Mouse (Mus musculus) forebrain, embryonic 10.5 days (tissue): ENCODE results near the gene Sgip1. TPM values are rescaled to one million over a fixed set of nuclear protein-coding genes. Genes with fewer than 3 reads are reported as not detected.

Source experiments
- DNase-seq: peaks from one replicate; pipeline ENCODE4 v3.0.0-alpha.2; 2017; ENCODE audit warnings: low spot score; ENCODE audit errors: extremely low spot score
- H3K27ac ChIP-seq: fragments of 300-500 bp; sonication (generic); 2 replicates; pipeline ENCODE4 v1.5.1; 2016; ENCODE audit warnings: mild to moderate bottlenecking
- H3K27me3 ChIP-seq: fragments of 300-500 bp; sonication (generic); 2 replicates; pipeline ENCODE4 v1.6.1; 2016; ENCODE audit warnings: mild to moderate bottlenecking; ENCODE audit not compliant: poor library complexity, severe bottlenecking
- H3K36me3 ChIP-seq: fragments of 300-500 bp; sonication (generic); replicated peaks from 2 replicates; pipeline ENCODE4 v1.6.1; 2016; ENCODE audit warnings: mild to moderate bottlenecking, moderate library complexity
- H3K4me1 ChIP-seq: fragments of 300-500 bp; sonication (generic); 2 replicates; pipeline ENCODE4 v1.6.1; 2016
- H3K4me3 ChIP-seq: fragments of 300-500 bp; sonication (generic); 2 replicates; pipeline ENCODE4 v1.5.1; 2016; ENCODE audit warnings: mild to moderate bottlenecking, moderate library complexity
- H3K9me3 ChIP-seq: fragments of 300-500 bp; sonication (generic); 2 replicates; pipeline ENCODE4 v1.6.1; 2016; ENCODE audit warnings: mild to moderate bottlenecking, moderate library complexity
- WGBS: fragments of 180-500 bp; shearing (Covaris S2); methylation state at CpG from one replicate; pipeline ENCODE4 v1.1.7; 2016; 5-methylcytosine and 5-hydroxymethylcytosine counted together
- polyA plus RNA-seq: library from polyadenylated mRNA; unstranded; fragments of >200 nt; fragmentation: Nextera tagmentation; extraction: Ambion mirVana; gene quantifications from 2 replicates; pipeline ENCODE4 v1.2.1, GENCODE M21; 2016

The Sgip1 gene
- 7.5 and 8.3 TPM in 2 replicates for polyA plus RNA-seq

DNA sequence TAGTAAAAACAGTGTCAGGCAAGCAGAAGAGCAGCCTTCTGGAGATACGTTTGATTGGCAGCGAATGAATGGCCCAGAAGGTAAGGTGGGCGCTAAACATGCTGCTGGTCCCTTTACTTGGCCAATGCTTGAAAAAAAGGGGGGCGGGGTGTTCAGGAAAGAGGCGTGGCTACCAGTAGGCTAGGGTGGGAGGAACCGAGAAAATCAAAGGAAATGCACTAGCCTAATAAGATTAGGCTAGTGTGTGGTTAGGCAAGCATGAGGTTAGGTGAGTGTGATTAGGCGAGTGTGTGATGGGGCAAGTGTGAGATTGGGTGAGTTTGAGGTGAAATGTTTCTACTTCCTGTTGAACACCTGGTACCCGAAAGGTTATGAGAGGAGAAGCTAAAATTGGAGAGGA, at the start of gene Sgip1:
TSS of gene Sgip1 (plus strand) at position 11 of the 400 bp plus-strand sequence.
- Histone ChIP-seq H3K9me3 (no peaks in the 10 kb centered on the region), H3K36me3 (no peaks in the 10 kb centered on the region), H3K4me1 (no peaks in the 10 kb centered on the region), H3K27ac (no peak within 1 kb of the TSS), H3K4me3 (no peak within 1 kb of the TSS), H3K27me3 (no peaks in the 10 kb centered on the region)
- DNase-seq = no peak
- 63% methylated on average over 8 of the region's 8 CpGs for WGBS

DNA sequence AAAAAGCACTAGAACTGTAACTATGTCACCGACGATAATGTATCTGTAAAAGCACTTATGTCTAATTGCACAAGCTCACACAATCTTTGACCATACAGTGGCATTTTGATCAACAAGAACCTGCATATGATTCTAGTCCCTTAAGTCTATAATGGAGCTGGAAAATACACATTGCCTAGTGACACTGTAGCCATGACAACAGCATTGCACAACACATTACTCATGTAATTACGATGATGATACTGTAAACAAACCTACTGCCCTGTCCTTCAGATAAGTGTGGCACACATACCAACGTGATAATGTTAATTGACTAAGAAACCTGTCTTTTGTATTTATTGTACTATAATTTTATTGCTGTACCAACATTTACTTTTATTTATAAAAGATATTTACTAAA, 49.7 kb upstream of the Sgip1 start:
- Histone ChIP-seq H3K9me3 (no peaks in the 10 kb centered on the region), H3K36me3 (no peaks in the 10 kb centered on the region), H3K27ac (no peak overlapping the region), H3K27me3 (no peaks in the 10 kb centered on the region), H3K4me3 (no peak overlapping the region), H3K4me1 (no peaks in the 10 kb centered on the region)
- no peak for DNase-seq
- 89% methylated on average over 4 of the region's 4 CpGs for WGBS

DNA sequence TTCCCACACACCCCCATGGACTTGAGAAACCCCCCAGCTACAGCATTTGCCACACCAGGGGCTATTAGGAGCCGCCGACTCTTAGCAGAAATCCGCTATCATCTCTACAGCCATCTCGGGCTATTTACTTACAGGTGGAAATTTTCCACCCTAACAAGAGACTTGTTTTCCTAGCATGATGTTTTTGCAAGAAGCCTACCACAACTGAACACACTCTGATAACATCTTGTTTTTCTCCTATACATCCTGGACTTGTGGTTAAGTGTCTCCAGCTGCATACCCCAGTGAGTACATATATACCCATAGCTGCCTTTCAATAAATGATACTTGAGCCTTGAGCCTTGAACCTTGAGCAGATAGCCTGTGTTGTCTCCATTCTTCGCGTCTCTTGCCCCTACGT, 43.1 kb upstream of the Sgip1 start:
- H3K27ac ChIP-seq = no peak overlapping the region
- no peaks in the 10 kb centered on the region for H3K9me3 ChIP-seq
- H3K4me3 ChIP-seq = no peak overlapping the region
- WGBS = 95% methylated on average over 7 of the region's 7 CpGs
- H3K27me3 ChIP-seq = no peaks in the 10 kb centered on the region
- no peaks in the 10 kb centered on the region for H3K36me3 ChIP-seq
- H3K4me1 ChIP-seq = no peaks in the 10 kb centered on the region
- DNase-seq = no peak

DNA sequence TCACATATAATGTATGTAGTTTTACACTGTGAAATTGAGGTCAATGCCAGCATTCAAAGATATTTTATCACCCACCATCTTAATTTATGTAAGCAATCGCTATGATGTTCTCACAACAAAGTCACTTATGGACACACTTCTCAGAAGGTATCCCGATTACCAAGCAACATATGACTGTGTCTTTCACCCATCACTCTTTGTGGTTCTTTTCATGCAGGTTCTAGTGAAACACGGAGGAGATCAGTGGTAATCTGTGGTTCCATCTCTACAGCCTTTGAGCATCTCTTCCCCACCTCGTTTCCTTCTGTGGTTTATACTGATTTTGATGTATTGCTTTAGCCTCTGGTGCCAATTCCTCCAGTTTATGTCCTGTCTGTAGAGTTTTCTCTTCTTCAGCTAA, 29.4 kb upstream of the Sgip1 start:
- Histone ChIP-seq H3K27me3 (no peaks in the 10 kb centered on the region), H3K4me3 (no peak overlapping the region), H3K36me3 (no peaks in the 10 kb centered on the region), H3K9me3 (no peaks in the 10 kb centered on the region), H3K27ac (no peak overlapping the region), H3K4me1 (no peaks in the 10 kb centered on the region)
- no peak for DNase-seq
- 85% methylated on average over 4 of the region's 4 CpGs for WGBS

DNA sequence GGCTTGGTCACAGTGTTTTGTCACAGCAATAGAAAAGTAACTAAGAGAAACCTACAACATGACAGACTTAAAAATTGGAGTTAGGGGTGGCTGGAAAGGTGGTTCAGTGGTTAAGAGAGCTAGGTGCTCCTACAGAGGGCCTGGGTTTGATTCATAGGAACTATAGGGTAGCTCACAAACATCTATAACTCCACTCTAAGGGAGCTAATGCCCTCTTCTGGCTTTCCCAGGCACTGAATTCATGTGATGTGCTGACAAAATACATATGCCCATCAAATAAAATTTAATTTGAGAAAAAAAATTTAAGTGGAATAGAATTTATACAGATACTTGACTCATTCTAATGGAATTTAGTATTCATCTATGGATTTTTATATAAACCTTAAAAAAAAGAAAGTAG, 25.6 kb upstream of the Sgip1 start:
- Histone ChIP-seq H3K27me3 (no peaks in the 10 kb centered on the region), H3K36me3 (no peaks in the 10 kb centered on the region), H3K4me1 (no peaks in the 10 kb centered on the region), H3K4me3 (no peak overlapping the region), H3K27ac (no peak overlapping the region), H3K9me3 (no peaks in the 10 kb centered on the region)
- DNase-seq = no peak

DNA sequence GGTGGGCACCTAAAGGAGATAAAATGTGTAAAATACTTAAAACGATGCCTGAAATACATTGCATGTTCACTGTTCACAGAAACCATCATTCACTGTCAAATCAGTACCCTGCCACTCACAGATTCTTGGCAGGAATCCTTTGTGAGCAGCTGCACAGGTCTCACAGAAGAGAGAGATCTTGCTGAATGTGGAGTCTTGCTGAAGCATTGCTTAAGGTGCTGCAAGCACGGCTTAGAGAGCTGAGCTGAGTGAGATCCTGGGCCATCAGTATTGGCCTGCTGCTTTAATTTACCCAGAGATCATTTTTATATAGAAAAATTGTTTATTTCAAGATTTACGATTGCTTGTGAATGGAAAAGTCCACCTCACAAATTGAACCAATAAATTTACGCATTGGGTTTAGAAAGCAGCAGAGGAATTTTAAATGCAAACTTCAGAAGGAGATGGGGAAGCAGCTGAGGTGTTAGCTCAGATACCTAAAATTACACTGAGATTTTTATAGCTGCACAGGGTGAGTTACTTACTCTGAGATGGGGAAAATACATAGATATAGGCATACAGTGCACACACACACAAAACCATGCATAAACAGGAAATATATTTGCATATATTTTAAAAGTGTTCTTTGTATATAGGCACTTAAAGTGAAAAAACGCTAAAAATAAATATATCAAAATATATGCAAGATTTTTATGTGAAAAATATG, 23.8 kb upstream of the Sgip1 start:
- Histone ChIP-seq H3K27ac (no peak overlapping the region), H3K27me3 (no peaks in the 10 kb centered on the region), H3K4me1 (no peaks in the 10 kb centered on the region), H3K9me3 (no peaks in the 10 kb centered on the region), H3K4me3 (no peak overlapping the region), H3K36me3 (no peaks in the 10 kb centered on the region)
- WGBS = 80% methylated on average over 5 of the region's 5 CpGs
- DNase-seq = no peak

DNA sequence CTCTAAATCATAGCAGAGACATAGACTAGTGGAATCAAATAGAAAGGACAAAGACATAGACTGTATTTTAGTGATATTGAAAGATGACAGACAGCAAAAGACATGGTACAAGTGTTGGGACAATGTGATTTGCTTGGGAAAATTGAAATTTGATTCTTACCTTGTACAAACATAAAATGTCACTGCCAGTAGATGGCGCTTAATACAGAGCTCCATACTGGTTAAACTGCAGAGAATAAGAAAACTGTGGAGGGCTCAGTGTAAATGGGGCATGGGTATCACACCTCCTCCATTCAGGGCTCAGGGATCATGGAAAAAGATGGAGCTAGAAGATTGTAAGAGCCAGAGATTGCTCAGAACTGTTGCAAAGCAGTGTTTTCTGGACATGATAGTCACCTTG, 21.6 kb upstream of the Sgip1 start:
- no peaks in the 10 kb centered on the region for H3K27me3 ChIP-seq
- H3K36me3 ChIP-seq = no peaks in the 10 kb centered on the region
- H3K27ac ChIP-seq = no peak overlapping the region
- no peaks in the 10 kb centered on the region for H3K9me3 ChIP-seq
- DNase-seq = no peak
- WGBS = 8% methylated on average over 1 of the region's 1 CpGs
- H3K4me1 ChIP-seq = no peaks in the 10 kb centered on the region
- no peak overlapping the region for H3K4me3 ChIP-seq

DNA sequence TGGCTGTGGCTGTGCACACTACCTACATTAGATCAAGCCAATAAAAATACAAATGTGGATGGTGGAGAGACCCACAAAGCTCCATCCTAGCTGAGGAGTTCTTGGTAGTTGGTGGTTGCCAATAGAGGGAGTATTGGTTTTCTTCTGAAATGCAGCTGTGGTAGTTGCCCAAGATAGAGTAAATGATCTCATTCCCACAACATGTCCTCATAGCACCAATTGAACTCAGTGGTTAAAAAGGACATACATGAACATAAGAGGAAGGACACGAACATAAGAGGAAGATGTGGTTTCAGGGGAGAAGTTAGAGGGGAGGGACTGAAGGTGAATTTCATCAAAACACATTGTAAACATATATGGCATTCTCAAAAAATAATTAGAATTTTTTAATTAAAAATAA, 21.1 kb upstream of the Sgip1 start:
- Histone ChIP-seq H3K36me3 (no peaks in the 10 kb centered on the region), H3K4me3 (no peak overlapping the region), H3K9me3 (no peaks in the 10 kb centered on the region), H3K4me1 (no peaks in the 10 kb centered on the region), H3K27ac (no peak overlapping the region), H3K27me3 (no peaks in the 10 kb centered on the region)
- 81% methylated on average over 1 of the region's 1 CpGs for WGBS
- no peak for DNase-seq

DNA sequence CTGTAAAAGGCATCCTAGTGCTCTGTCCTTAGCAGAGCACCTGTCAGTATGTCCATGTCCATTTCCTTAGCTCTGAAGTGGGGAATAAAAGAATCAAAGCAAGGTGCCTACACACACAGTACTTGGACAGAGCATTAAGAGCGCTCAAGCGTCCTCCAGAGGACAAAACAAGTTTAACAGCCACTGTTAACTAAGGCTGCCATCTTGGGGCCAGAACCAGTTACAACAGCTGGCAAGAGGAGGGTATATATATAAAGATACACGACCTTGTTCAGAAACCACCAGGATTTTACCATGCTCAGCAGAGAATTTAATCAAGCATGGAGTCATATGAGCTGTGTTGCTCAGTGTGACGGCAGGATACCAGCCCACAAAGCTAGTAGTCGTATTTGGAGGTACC, 16.7 kb upstream of the Sgip1 start:
- Histone ChIP-seq H3K27me3 (no peaks in the 10 kb centered on the region), H3K4me1 (0 out of 2 replicates have a peak, but pooled peaks cover 4% of the 10 kb centered on the region), H3K4me3 (no peak overlapping the region), H3K27ac (no peak overlapping the region), H3K9me3 (no peaks in the 10 kb centered on the region), H3K36me3 (no peaks in the 10 kb centered on the region)
- WGBS = 72% methylated on average over 5 of the region's 5 CpGs
- no peak for DNase-seq

DNA sequence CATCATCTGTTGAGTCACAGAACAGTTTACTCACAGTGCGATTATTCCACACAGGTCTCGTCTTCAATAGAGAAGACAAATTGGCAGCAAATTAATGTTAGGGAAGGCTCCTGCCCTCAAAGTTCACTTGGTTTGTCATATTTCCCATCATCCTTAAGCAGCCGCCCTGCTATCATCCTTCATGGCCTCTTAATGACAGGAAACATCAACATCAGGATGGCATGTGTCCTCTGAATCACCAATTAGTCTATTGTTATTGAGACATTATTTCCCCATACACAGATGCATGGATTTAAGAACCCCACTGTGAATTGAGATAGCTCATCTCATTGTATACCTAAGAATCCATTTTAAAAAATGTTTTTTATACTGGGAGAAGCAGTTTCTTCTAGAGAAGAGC, 10.1 kb upstream of the Sgip1 start:
- Histone ChIP-seq H3K36me3 (no peaks in the 10 kb centered on the region), H3K27ac (no peak overlapping the region), H3K27me3 (no peaks in the 10 kb centered on the region), H3K4me1 (0 out of 2 replicates have a peak, but pooled peaks cover 4% of the 10 kb centered on the region), H3K4me3 (no peak overlapping the region), H3K9me3 (no peaks in the 10 kb centered on the region)
- DNase-seq = no peak
- WGBS = 82% methylated on average over 3 of the region's 3 CpGs

DNA sequence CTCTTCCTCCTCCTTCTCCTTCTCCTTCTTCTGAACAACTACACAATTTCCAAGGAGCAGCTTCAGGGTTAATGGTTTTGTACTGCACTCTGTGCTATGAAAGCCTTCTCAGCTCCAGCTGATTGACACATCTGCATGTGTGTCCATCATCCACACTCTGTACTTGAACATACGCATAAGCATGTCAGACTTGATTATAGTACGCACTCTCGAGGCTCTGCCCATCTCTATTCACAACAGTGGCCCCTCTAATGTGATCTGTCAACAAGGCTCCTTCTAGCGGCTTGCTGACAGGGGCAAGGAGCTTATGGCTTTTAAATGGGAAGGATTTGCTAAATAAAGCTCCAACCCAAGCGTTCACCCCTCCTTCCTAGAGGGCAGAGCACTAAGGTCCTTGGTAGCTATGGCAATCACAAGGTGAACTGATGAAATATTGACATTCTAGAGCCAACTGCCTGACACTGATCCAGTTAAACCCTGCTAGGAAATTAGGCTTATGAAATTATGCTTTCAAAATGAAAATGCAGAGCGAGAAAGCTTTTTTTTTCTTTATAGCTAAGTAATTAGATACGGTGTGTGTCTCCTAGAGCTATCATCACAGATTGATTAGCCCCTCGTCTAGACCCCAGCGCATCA, 7.0 kb upstream of the Sgip1 start:
- 0 out of 2 replicates have a peak, but pooled peaks cover 3% of the 10 kb centered on the region for H3K4me1 ChIP-seq
- H3K27ac ChIP-seq = no peak overlapping the region
- no peaks in the 10 kb centered on the region for H3K9me3 ChIP-seq
- H3K36me3 ChIP-seq = no peaks in the 10 kb centered on the region
- WGBS = 80% methylated on average over 9 of the region's 9 CpGs
- no peaks in the 10 kb centered on the region for H3K27me3 ChIP-seq
- no peak overlapping the region for H3K4me3 ChIP-seq
- DNase-seq = no peak

DNA sequence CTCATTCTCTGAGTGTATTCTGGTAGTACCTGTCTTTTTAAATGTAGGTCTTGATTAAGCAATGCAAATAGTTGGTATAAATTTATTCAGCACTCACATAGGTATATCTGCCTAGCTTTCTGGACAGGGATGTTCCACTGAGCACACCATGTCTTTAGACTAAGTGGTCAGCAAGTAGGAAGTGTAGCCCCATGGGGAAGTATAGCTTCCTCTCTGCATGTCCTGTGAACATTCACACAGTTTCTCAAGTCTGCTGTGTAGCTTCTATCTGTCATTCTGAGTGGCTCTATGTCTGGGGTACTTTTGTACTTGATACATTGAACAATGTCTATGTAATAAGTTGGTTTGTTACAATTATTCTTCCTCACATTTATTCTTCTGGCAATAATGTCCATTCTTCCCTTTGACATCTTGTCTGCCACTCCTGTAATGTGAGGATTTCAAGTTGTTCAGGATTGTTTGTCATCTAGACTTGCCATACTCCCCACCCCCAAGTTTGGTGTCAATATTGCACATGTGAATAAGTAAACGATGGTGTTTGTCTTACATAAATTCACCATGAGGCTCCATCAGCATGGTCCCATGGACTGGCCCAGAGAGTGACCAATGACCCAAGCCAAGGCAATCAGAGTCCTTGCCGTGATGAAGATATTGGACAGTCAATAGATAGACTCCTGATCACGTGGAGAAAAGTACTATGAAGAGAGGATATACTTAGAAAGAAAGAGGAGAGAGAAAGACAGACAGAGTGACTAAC, 12.4 kb downstream of the Sgip1 start:
- Histone ChIP-seq H3K4me1 (no peaks in the 10 kb centered on the region), H3K27me3 (peaks cover 10% of the 10 kb centered on the region; the same call in 1 of the 2 replicates), H3K27ac (no peak overlapping the region), H3K9me3 (no peaks in the 10 kb centered on the region), H3K36me3 (no peaks in the 10 kb centered on the region), H3K4me3 (no peak overlapping the region)
- 79% methylated on average over 3 of the region's 3 CpGs for WGBS
- DNase-seq = no peak
